Mouse (Mus musculus): ENCODE measurements around the gene Nit1.
"Not testable (repeated sequence)": the region's sequence is repeated elsewhere in the genome, so short reads cannot be mapped to it uniquely, and the experiment has no call there.

The Nit1 gene

DNA sequence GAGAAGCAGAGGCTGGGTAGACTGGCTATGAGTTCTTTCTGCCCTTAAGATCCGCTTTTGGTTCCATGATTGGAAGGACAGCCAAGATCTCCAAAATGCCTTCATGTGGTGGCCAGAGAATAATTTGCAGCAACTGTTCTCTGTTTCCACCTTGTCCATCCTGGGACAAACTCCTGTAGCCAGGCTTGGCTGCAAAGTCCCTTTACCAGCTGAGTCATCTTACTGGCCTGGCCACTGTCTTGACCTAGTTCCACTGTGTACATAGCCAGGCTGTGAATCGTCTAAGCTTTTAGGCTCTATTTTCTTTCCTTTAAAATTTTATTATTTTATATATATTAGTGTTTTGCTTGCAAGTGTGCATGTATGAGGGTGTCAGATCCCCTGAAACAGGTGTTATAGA, 3.8 kb upstream of the Nit1 start:
- DNase-seq, result no peak

- DNase-seq, result no peak
Measured at GRCm38 (mm10) chr1:171348665-171349064, 3.2 kb upstream of the Nit1 start.

DNA sequence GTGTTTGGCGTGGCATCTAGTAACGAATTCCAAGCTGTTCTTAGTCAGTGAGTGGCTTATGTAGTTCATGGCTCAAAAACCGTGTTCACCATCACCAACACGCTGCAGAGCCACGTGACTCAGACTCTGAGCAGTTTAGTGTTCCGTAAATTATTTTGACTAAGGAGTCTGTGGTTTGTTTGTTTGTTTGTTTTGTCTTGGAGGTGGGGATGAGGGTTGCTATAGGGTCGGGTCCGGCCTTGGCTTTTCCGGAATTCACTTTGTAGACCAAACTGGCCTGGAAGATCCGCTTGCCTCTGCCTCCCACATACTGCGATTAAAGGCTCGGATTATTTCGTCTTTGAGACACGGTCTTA, 627 bp upstream of the Nit1 start:
- DNase-seq, result no peak

- DNase-seq, result no peak
Measured at GRCm38 (mm10) chr1:171344715-171345114, 731 bp downstream of the Nit1 start.

DNA sequence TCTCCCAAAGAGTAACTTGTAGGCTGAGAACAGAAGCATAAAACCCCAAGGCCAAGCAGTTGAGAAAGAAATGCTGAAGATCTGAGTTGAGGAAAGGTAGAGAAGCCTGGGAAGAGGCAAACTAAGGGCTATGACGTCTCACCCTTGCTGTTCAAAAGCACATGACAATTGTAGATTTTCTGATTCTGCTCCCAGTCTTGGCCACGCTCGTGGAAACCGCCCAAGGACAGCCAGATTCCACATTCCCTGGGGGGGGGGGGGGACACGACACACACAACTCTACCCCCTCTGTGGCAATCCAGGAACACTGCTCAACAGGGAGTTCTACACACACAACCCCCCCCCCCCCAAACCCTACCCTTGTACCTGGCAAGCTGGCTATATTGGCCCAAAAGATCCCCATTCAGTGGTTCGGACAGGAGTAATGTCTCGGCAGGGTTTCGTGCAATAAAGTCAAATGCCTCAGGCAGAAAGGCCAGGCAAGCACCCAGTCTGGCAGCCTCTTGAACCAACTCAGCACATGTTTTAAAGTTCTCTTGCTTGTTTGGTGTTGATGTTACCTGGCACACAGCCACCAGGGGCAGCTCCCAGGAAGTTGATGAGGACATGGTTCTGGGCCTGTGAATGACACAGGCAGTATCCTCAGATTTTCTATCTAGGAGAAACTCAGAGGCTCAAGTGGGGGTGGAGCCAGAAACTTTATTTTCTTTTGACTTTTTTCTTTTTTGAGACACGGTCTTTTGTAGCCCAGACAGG, 1.3 kb downstream of the Nit1 start:
- no peak for DNase-seq

DNA sequence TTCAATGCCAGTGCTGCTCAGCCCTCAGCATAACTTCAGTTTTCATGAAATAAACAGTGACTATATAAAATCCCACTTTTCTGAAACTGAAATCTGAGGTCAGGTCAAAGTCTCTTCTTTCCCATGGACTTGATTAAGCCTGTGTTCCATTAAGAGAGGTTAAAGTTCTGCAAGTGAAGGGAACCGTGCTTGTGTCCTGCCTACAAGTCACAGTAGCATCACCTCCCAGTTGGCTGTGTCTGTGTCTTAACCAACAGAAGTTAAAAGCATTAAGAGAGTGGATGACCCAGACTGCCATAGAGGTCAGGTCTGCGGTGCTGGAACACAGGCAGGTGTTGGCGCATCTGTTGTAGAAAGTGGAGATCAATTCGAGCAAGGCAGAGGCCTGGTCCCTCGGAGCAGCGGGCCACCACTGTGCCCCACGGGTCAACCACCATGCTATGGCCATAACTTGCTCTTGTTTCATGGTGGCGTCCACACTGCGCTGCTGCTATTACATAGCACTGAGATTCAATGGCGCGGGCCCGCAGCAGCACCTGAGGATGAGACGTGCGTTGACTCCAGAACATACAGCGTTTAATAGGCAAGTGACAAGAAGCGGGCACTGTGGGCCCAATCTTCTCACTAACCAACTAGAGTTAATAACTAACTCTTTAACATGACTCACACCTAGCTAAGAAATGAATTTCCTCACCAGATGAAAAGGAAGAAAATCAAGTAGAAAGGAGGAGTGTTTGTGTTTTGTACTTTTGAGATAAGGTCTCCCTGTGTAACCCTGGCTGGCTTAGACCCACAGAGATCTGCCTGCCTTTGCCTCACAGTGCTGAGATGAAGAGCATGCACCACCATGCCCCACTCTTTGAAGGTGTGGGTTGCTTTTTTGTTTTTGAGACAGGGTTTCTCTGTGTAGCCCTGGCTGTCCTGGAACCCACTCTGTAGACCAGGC, 2.9 kb downstream of the Nit1 start:
- no peak for DNase-seq

- no peak for DNase-seq
Measured at GRCm38 (mm10) chr1:171330216-171330560, 15.3 kb downstream of the Nit1 start.

GRCm38 (mm10) chr1:171329433-171330215, 15.8 kb downstream of the Nit1 start:
- DNase-seq, result peak; percentile 88

- DNase-seq, result peak; percentile 90
Measured at GRCm38 (mm10) chr1:171328839-171329432, 16.5 kb downstream of the Nit1 start, which contains the start of gene Dedd. TSS of gene Dedd (plus strand) at chr1:171329145.

GRCm38 (mm10) chr1:171328244-171328643, 17.2 kb downstream of the Nit1 start:
- DNase-seq, result peak; percentile 7

DNA sequence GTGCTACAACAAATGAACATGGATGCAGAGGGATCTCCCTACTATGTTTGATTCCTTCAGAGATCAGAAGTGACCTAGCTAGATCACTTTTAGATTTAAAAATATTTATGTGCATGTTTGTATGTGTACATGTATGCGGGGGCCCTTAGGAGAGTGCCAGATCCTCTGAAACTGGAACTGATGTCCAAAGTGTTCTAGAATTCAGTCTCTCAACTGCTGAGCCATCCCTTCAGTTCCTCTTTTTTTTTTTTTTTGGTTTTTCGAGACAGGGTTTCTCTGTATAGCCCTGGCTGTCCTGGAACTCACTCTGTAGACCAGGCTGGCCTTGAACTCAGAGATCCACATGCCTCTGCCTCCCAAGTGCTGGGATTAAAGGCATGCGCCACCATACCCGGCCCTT, 18.9 kb downstream of the Nit1 start:
- DNase-seq, result not testable (repeated sequence)

- no peak for DNase-seq
Measured at GRCm38 (mm10) chr1:171325571-171325970, 19.9 kb downstream of the Nit1 start.

DNA sequence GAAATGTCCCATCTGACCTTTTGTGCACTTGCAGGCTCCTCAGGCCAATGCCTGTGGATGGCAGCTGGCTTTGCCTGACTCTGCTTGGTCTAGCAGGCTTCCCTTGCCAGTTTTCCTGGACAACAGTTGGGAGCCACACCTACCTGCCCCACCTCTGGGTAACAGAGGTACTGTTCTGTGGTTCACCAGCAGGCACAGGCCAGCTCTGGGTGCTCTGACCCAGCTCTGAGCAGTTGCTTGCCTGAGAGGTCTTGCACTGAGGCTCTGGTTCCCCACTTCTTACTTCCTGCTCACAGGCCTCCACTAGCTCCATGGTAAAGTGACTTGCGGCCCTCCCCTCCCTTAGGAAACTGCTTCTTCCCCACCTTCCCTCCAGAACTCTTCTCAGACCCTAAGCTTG, 23.4 kb downstream of the Nit1 start:
- no peak for DNase-seq

GRCm38 (mm10) chr1:171321415-171321814, 24.0 kb downstream of the Nit1 start:
- peak; percentile 39 for DNase-seq

GRCm38 (mm10) chr1:171320151-171320550, 25.3 kb downstream of the Nit1 start:
- DNase-seq, result no peak

DNA sequence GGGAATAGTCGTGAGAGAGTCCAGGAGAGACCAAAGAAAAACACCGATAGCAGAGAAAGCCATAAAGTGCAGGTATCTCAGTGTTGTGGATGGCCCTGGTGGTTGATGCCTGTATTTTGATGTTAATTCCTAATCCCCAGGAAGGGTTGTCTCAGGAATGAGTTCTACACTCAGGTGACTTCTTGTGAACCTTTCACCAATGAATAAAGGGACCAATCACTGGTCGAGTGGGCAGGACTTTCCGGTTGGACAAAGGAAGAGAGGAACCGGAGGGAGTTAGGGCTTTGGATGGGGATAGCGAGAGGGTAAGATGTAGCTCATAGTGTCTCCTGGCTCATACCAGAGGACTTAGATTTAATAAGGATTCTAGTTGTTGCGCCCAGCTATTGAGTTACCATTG, 25.7 kb downstream of the Nit1 start:
- DNase-seq, result no peak

GRCm38 (mm10) chr1:171309321-171309720, 36.1 kb downstream of the Nit1 start:
- DNase-seq, result no peak

DNA sequence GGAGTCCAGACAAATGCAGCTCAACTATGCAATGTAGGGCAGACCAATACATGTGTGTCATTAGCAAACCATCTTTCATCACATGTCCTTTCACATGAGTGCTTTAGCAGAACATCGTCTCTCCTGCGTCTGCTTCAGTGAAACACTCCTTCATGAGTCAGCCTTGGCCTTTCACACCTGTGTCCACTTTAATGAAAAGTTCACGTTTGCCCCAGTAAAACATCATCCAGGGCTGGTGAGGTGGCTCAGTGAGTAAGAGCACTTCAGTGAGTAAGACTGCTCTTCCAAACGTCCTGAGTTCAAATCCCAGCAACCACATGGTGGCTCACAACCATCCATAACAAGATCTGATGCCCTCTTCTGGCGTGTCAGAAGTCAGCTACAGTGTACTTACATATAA, 39.3 kb downstream of the Nit1 start:
- DNase-seq, result not testable (repeated sequence)

DNA sequence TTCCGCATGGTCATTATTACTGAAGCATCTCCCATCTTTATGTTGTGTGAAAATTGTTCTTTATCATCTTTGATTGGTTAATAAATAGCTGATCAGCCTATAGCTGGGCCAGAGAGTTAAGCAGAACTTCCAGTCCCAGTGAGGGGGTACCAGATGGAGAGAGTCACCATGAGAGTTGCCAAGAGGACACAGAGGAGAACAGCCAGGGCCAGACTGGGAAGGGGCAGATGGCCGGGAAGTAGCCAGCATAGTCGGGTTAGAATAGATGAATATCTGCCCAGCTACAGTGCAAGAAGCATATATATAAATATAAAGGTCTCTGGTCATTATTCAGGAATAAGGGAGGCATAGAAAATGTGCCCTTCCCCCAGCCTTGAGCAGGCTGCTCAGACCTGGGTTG, 47.2 kb downstream of the Nit1 start:
- no peak for DNase-seq

DNA sequence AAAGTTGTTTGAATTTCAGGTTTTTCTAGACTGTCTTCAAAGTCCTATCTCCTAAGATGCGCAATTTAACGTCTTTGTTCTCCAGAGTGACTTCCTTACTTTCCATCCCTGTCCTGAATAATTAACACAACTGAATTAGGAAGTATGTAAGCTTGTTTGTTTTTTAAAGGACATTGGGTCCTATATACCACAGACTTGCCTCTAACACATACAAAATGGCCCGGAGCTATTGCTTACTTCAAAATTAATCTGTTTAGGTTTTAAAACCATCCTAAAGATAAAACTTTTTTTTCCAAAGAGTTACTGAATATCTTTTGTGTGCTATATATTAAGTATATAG, 50.4 kb downstream of the Nit1 start:
- no peak for DNase-seq

GRCm38 (mm10) chr1:171294298-171295062, 51.0 kb downstream of the Nit1 start, which contains the start of gene Ufc1:
TSS of gene Ufc1 (minus strand) at chr1:171295024.
- peak; percentile 81 for DNase-seq

GRCm38 (mm10) chr1:171293906-171294297, 51.5 kb downstream of the Nit1 start:
- DNase-seq, result no peak

Measured in thymus, postnatal 14 days (tissue).